Mouse (Mus musculus) kidney, embryonic 15.5 days (tissue): ENCODE measurements around the gene Slc16a5. TPM values are rescaled to one million over a fixed set of nuclear protein-coding genes. Genes with fewer than 3 reads are reported as not detected.

Source experiments
- ATAC-seq: fragments of 200-750 bp; cut with Nextera tagmentation; replicated peaks from 2 replicates; pipeline ENCODE4 v1.8.0; 2017; ENCODE audit warnings: moderate TSS enrichment; ENCODE audit not compliant: low FRiP score
- H3K27ac ChIP-seq: fragments of 300-500 bp; sonication (generic); 2 replicates; pipeline ENCODE4 v1.5.1; 2015; ENCODE audit warnings: mild to moderate bottlenecking, inconsistent platforms
- H3K27me3 ChIP-seq: fragments of 300-500 bp; sonication (generic); 2 replicates; pipeline ENCODE4 v1.6.1; 2015; ENCODE audit warnings: inconsistent platforms
- H3K36me3 ChIP-seq: fragments of 300-500 bp; sonication (generic); 2 replicates; pipeline ENCODE4 v1.6.1; 2015; ENCODE audit warnings: inconsistent platforms
- H3K4me1 ChIP-seq: fragments of 300-500 bp; sonication (generic); 2 replicates; pipeline ENCODE4 v1.6.1; 2015; ENCODE audit warnings: inconsistent platforms
- H3K4me2 ChIP-seq: fragments of 300-500 bp; sonication (generic); 2 replicates; pipeline ENCODE4 v1.6.1; 2015; ENCODE audit warnings: moderate library complexity, mild to moderate bottlenecking, inconsistent platforms
- H3K4me3 ChIP-seq: fragments of 300-500 bp; sonication (generic); replicated peaks from 2 replicates; pipeline ENCODE4 v1.5.1; 2015; ENCODE audit warnings: mild to moderate bottlenecking, inconsistent platforms
- H3K9ac ChIP-seq: fragments of 300-500 bp; sonication (generic); 2 replicates; pipeline ENCODE4 v1.6.1; 2015; ENCODE audit warnings: mild to moderate bottlenecking, inconsistent platforms
- H3K9me3 ChIP-seq: fragments of 300-500 bp; sonication (generic); replicated peaks from 2 replicates; pipeline ENCODE4 v1.6.1; 2016; ENCODE audit warnings: inconsistent platforms
- WGBS: fragments of 180-500 bp; shearing (Covaris S2); methylation state at CpG from one replicate; pipeline ENCODE4 v1.1.7; 2015; ENCODE audit warnings: mixed read lengths; 5-methylcytosine and 5-hydroxymethylcytosine counted together
- microRNA-seq: library from miRNA; unstranded; fragments of <30 nt; microRNA quantifications from one replicate; pipeline ENCODE4, GENCODE M21; 2016
- polyA plus RNA-seq: library from polyadenylated mRNA; unstranded; fragments of >200 nt; fragmentation: Nextera tagmentation; extraction: Ambion mirVana; gene quantifications from 2 replicates; pipeline ENCODE4 v1.2.1, GENCODE M21; 2015

Gene Slc16a5
- polyA plus RNA-seq, 1 experiment from 2014 or later, result 15.8 TPM

GRCm38 (mm10) chr11:115522703-115523102 lies 60.4 kb downstream of the Slc16a5 start:
- no peak for ATAC-seq
- 83% methylated on average over 2 of the region's 2 CpGs for WGBS
- Histone ChIP-seq H3K4me1 (peaks cover 4% of the 10 kb centered on the region; the same call in 1 of the 2 replicates), H3K36me3 (peaks cover 57% of the 10 kb centered on the region), H3K27me3 (no peaks in the 10 kb centered on the region), H3K9me3 (no peaks in the 10 kb centered on the region), H3K27ac (no peak overlapping the region), H3K4me2 (no peak overlapping the region), H3K9ac (no peak overlapping the region), H3K4me3 (no peak overlapping the region)

Small RNA genes within 50 kb of the gene (microRNA-seq; reads per million reads assigned to microRNA genes)
- not detected for gene Mir3968

Other genes starting within 250 kb of the Slc16a5 start
- not detected in 2 replicates for gene Grin2c, start 195.2 kb upstream of the Slc16a5 start, polyA plus RNA-seq
- gene Fdxr, start 185.4 kb upstream of the Slc16a5 start, polyA plus RNA-seq, result 15.4 and 20.8 TPM in 2 replicates
- 0.49 and 0.55 TPM in 2 replicates for gene Fads6, start 164.8 kb upstream of the Slc16a5 start, polyA plus RNA-seq
- 0.06 and 0.09 TPM in 2 replicates for gene Otop2, start 155.3 kb upstream of the Slc16a5 start, polyA plus RNA-seq
- not detected in 2 replicates for gene Ush1g, start 140.4 kb upstream of the Slc16a5 start, polyA plus RNA-seq
- gene Otop3, start 127.7 kb upstream of the Slc16a5 start, polyA plus RNA-seq, result not detected in 2 replicates
- gene Hid1, start 94.7 kb upstream of the Slc16a5 start, polyA plus RNA-seq, result 6.7 and 8.1 TPM in 2 replicates
- gene Cdr2l, start 80.6 kb upstream of the Slc16a5 start, polyA plus RNA-seq, result 10.6 and 10.7 TPM in 2 replicates
- gene Mrpl58, start 58.7 kb upstream of the Slc16a5 start, polyA plus RNA-seq, result 204 and 209 TPM in 2 replicates
- gene Atp5h, start 42.5 kb upstream of the Slc16a5 start, polyA plus RNA-seq, result 1,004 and 1,083 TPM in 2 replicates
- 14.1 and 16.4 TPM in 2 replicates for gene Kctd2, start 42.3 kb upstream of the Slc16a5 start, polyA plus RNA-seq
- gene Trim80, start 21.9 kb upstream of the Slc16a5 start, polyA plus RNA-seq, result 0.18 and 0.30 TPM in 2 replicates
- gene Armc7, start 13.2 kb downstream of the Slc16a5 start, polyA plus RNA-seq, result 8.6 and 9.1 TPM in 2 replicates
- gene Nt5c, start 29.4 kb downstream of the Slc16a5 start, polyA plus RNA-seq, result 72.7 and 76.7 TPM in 2 replicates
- 457 and 460 TPM in 2 replicates for gene Jpt1, start 51.9 kb downstream of the Slc16a5 start, polyA plus RNA-seq
- gene Sumo2, start 73.8 kb downstream of the Slc16a5 start, polyA plus RNA-seq, result 1,007 and 1,133 TPM in 2 replicates
- 174 and 190 TPM in 2 replicates for gene Nup85, start 102.0 kb downstream of the Slc16a5 start, polyA plus RNA-seq
- 102 and 103 TPM in 2 replicates for gene Mrps7, start 141.5 kb downstream of the Slc16a5 start, polyA plus RNA-seq
- gene Gga3, start 141.6 kb downstream of the Slc16a5 start, polyA plus RNA-seq, result 18.5 and 20.7 TPM in 2 replicates
- gene Mif4gd, start 150.5 kb downstream of the Slc16a5 start, polyA plus RNA-seq, result 35.8 and 37.6 TPM in 2 replicates
- 45.8 and 48.3 TPM in 2 replicates for gene Slc25a19, start 165.8 kb downstream of the Slc16a5 start, polyA plus RNA-seq
- 92.0 and 98.4 TPM in 2 replicates for gene Grb2, start 246.1 kb downstream of the Slc16a5 start, polyA plus RNA-seq